In the genomic region with DNA sequence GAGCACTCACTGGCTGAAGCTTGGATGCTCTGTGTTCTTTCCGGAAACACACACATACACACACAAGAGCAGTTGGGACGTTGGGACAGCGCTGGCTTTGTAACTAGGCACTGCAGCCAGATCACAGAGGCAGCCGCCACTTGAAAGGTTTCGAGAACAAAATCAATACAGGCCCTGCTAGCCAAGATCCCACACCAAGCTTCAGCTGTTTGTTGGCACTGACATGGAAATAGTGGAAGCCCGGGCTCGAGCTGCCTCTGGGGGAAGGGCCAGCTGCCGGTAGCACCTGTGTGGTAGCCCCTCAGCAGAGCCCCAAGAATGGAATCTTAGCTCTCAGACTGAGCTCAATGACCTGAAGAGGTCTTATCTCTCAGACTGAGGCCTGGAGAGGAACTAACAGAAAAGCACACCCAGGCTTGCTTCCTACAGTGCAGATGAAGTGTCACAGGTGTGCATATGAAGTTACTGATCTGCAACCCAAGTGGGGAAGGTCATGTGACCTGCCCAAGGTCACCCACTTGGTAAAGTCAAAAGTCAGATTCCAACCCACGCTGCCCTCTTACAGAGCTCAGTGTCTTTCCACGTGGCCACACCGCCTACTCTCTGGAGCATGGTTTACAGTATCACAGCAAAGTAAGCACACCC, we compare ENCODE assay signal across 8 mouse cellular contexts.
DNase-seq lines count a peak whose midpoint lies in the region; ATAC-seq lines count a peak whose summit lies in the region.

No protein-coding gene starts in this region.

- no peak overlapping the region for H3K4me3 ChIP-seq in hindbrain, embryonic 16.5 days (ENCODE audit: low read length)
- H3K4me3 ChIP-seq in hindbrain, embryonic 13.5 days = no peak overlapping the region
- H3K4me3 ChIP-seq in liver, embryonic 12.5 days = no peak overlapping the region

- H3K36me3 ChIP-seq in hindbrain, embryonic 16.5 days (ENCODE audit: control insufficient read depth, insufficient read depth, low read length) = no peaks in the 10 kb centered on the region
- H3K36me3 ChIP-seq in hindbrain, embryonic 13.5 days = no peaks in the 10 kb centered on the region
- no peaks in the 10 kb centered on the region for H3K36me3 ChIP-seq in liver, embryonic 12.5 days

- WGBS in hindbrain, embryonic 16.5 days = 64% methylated on average over 11 of the region's 11 CpGs
- WGBS in hindbrain, embryonic 13.5 days = 76% methylated on average over 11 of the region's 11 CpGs
- 61% methylated on average over 11 of the region's 11 CpGs for WGBS in liver, embryonic 12.5 days (ENCODE audit: insufficient replicate concordance)

- no peak overlapping the region for H3K4me2 ChIP-seq in hindbrain, embryonic 16.5 days (ENCODE audit: low read length)
- no peak overlapping the region for H3K4me2 ChIP-seq in hindbrain, embryonic 13.5 days
- H3K4me2 ChIP-seq in liver, embryonic 12.5 days = no peak overlapping the region

- H3K4me1 ChIP-seq in hindbrain, embryonic 16.5 days (ENCODE audit: control insufficient read depth, insufficient read depth, low read depth, low read length) = peaks cover 3% of the 10 kb centered on the region; the same call in 1 of the 2 replicates
- peaks cover 5% of the 10 kb centered on the region; the same call in 1 of the 2 replicates for H3K4me1 ChIP-seq in hindbrain, embryonic 13.5 days (replicated peaks)
- H3K4me1 ChIP-seq in liver, embryonic 12.5 days = peaks cover 12% of the 10 kb centered on the region

- peak; percentile 87 for ATAC-seq in hindbrain, embryonic 16.5 days
- no peak for ATAC-seq in hindbrain, embryonic 13.5 days (ENCODE audit: low FRiP score)
- peak; percentile 54; the same call in 1 of the 2 replicates for ATAC-seq in liver, embryonic 12.5 days
- ATAC-seq in erythroid progenitor cell, adult 5-6 weeks (replicated peaks; ENCODE audit: low FRiP score, poor library complexity, severe bottlenecking) = no peak

- no peaks in the 10 kb centered on the region for H3K27me3 ChIP-seq in hindbrain, embryonic 16.5 days (replicated peaks; ENCODE audit: control insufficient read depth, insufficient read depth, low read length)
- no peaks in the 10 kb centered on the region for H3K27me3 ChIP-seq in hindbrain, embryonic 13.5 days
- H3K27me3 ChIP-seq in liver, embryonic 12.5 days (replicated peaks) = no peaks in the 10 kb centered on the region

- peaks cover 1% of the 10 kb centered on the region; the same call in 1 of the 2 replicates for H3K9me3 ChIP-seq in hindbrain, embryonic 16.5 days (ENCODE audit: control insufficient read depth, low read length)
- H3K9me3 ChIP-seq in hindbrain, embryonic 13.5 days = peaks cover 2% of the 10 kb centered on the region
- peaks cover 2% of the 10 kb centered on the region for H3K9me3 ChIP-seq in liver, embryonic 12.5 days (replicated peaks)

- H3K9ac ChIP-seq in hindbrain, embryonic 16.5 days (ENCODE audit: low read depth, low read length) = no peak overlapping the region
- no peak overlapping the region for H3K9ac ChIP-seq in hindbrain, embryonic 13.5 days
- H3K9ac ChIP-seq in liver, embryonic 12.5 days = no peak overlapping the region

- DNase-seq in frontal cortex, postnatal 36 days (ENCODE audit: low spot score in 2 of 2) = peak; percentile 13 to 50
- peak; percentile 25 for DNase-seq in right cerebral cortex, postnatal 4 days
- no peak for DNase-seq in Muller cell, postnatal 12 days (ENCODE audit: inconsistent ontology term)
- no peak for DNase-seq in MN1 (ENCODE audit: low spot score)

- peak overlapping the region; percentile 13 for H3K27ac ChIP-seq in hindbrain, embryonic 16.5 days (ENCODE audit: low read depth, low read length)
- H3K27ac ChIP-seq in hindbrain, embryonic 13.5 days = no peak overlapping the region
- peak overlapping the region; percentile 28; the same call in 1 of the 2 replicates for H3K27ac ChIP-seq in liver, embryonic 12.5 days

Comparison
In these comparisons a context has a peak if more than half of its experiments do, and no peak if none do; other contexts are left out.
1. ATAC-seq: peak in hindbrain, embryonic 16.5 days (single experiment) and liver, embryonic 12.5 days (single experiment); none in hindbrain, embryonic 13.5 days (single experiment) and erythroid progenitor cell, adult 5-6 weeks (single experiment).
2. DNase-seq: peak in frontal cortex, postnatal 36 days (2 of 2) and right cerebral cortex, postnatal 4 days (single experiment); none in Muller cell, postnatal 12 days (single experiment) and MN1 (single experiment).